Mouse (Mus musculus): ENCODE measurements at regions not wholly inside any gene's neighbourhood (a gene's known extent, or its start where the extent isn't known, plus 50 kb on each side); places are given as distances from the start of the nearest gene placed in this dataset.
"Not testable (repeated sequence)": the region's sequence is repeated elsewhere in the genome, so short reads cannot be mapped to it uniquely, and the experiment has no call there.

- Histone ChIP-seq H3K36me3 (no peaks in the 10 kb centered on the region), H3K9ac (no peak overlapping the region), H3K27ac (replicated peaks) (no peak overlapping the region), H3K4me1 (no peaks in the 10 kb centered on the region), H3K27me3 (replicated peaks) (no peaks in the 10 kb centered on the region), H3K4me3 (no peak overlapping the region), H3K9me3 (no peaks in the 10 kb centered on the region), H3K4me2 (no peak overlapping the region)
- WGBS, result 75% methylated on average over 10 of the region's 10 CpGs
- ATAC-seq (ENCODE audit: extremely low read depth, insufficient number of reproducible peaks, low FRiP score, low TSS enrichment), result no peak
These were observed 81.2 kb downstream of the Tomm20 start for GRCm38 (mm10) chr8:126864314-126864948.

- 83% methylated on average over 1 of the region's 1 CpGs for WGBS
- not testable (repeated sequence) for H3K27ac ChIP-seq (replicated peaks); ATAC-seq (ENCODE audit: extremely low read depth, insufficient number of reproducible peaks, low FRiP score, low TSS enrichment); H3K36me3 ChIP-seq; H3K27me3 ChIP-seq (replicated peaks); H3K9ac ChIP-seq; H3K4me1 ChIP-seq; H3K4me3 ChIP-seq; H3K9me3 ChIP-seq; H3K4me2 ChIP-seq
These were observed 82.0 kb downstream of the Tomm20 start for GRCm38 (mm10) chr8:126863661-126864060.

- H3K36me3 ChIP-seq, result no peaks in the 10 kb centered on the region
- no peak for ATAC-seq (ENCODE audit: extremely low read depth, insufficient number of reproducible peaks, low FRiP score, low TSS enrichment)
- no peaks in the 10 kb centered on the region for H3K27me3 ChIP-seq (replicated peaks)
- H3K4me1 ChIP-seq, result no peaks in the 10 kb centered on the region
- no peaks in the 10 kb centered on the region for H3K9me3 ChIP-seq
- H3K4me2 ChIP-seq, result no peak overlapping the region
- H3K9ac ChIP-seq, result no peak overlapping the region
- H3K27ac ChIP-seq (replicated peaks), result no peak overlapping the region
- no peak overlapping the region for H3K4me3 ChIP-seq
- WGBS, result 80% methylated on average over 8 of the region's 8 CpGs
These were observed 83.9 kb downstream of the Tomm20 start for GRCm38 (mm10) chr8:126861754-126862153.

GRCm38 (mm10) chr8:126860630-126861029 lies 85.0 kb downstream of the Tomm20 start:
- H3K4me3 ChIP-seq, result no peak overlapping the region
- H3K27me3 ChIP-seq (replicated peaks), result no peaks in the 10 kb centered on the region
- no peak overlapping the region for H3K9ac ChIP-seq
- H3K4me2 ChIP-seq, result no peak overlapping the region
- no peak overlapping the region for H3K27ac ChIP-seq (replicated peaks)
- ATAC-seq (ENCODE audit: extremely low read depth, insufficient number of reproducible peaks, low FRiP score, low TSS enrichment), result no peak
- no peaks in the 10 kb centered on the region for H3K36me3 ChIP-seq
- H3K4me1 ChIP-seq, result 0 out of 2 replicates have a peak, but pooled peaks cover 2% of the 10 kb centered on the region
- H3K9me3 ChIP-seq, result no peaks in the 10 kb centered on the region
- WGBS, result 84% methylated on average over 7 of the region's 7 CpGs

- Histone ChIP-seq H3K4me2 (no peak overlapping the region), H3K4me1 (0 out of 2 replicates have a peak, but pooled peaks cover 2% of the 10 kb centered on the region), H3K4me3 (no peak overlapping the region), H3K27ac (replicated peaks) (no peak overlapping the region), H3K36me3 (no peaks in the 10 kb centered on the region), H3K9ac (no peak overlapping the region), H3K9me3 (no peaks in the 10 kb centered on the region), H3K27me3 (replicated peaks) (no peaks in the 10 kb centered on the region)
- 76% methylated on average over 5 of the region's 5 CpGs for WGBS
- no peak for ATAC-seq (ENCODE audit: extremely low read depth, insufficient number of reproducible peaks, low FRiP score, low TSS enrichment)
These were observed 85.8 kb downstream of the Tomm20 start for GRCm38 (mm10) chr8:126859706-126860424.

- 62% methylated on average over 13 of the region's 13 CpGs for WGBS
- ATAC-seq (ENCODE audit: extremely low read depth, insufficient number of reproducible peaks, low FRiP score, low TSS enrichment), result no peak
These were observed 88.1 kb downstream of the Tomm20 start for GRCm38 (mm10) chr8:126857307-126858203.

GRCm38 (mm10) chr8:126855914-126856313 lies 89.7 kb downstream of the Tomm20 start:
- H3K36me3 ChIP-seq, result no peaks in the 10 kb centered on the region
- H3K27ac ChIP-seq (replicated peaks), result no peak overlapping the region
- H3K9ac ChIP-seq, result no peak overlapping the region
- no peak overlapping the region for H3K4me2 ChIP-seq
- H3K27me3 ChIP-seq (replicated peaks), result no peaks in the 10 kb centered on the region
- no peak overlapping the region for H3K4me3 ChIP-seq
- no peak for ATAC-seq (ENCODE audit: extremely low read depth, insufficient number of reproducible peaks, low FRiP score, low TSS enrichment)
- H3K9me3 ChIP-seq, result no peaks in the 10 kb centered on the region
- 59% methylated on average over 5 of the region's 5 CpGs for WGBS
- H3K4me1 ChIP-seq, result 0 out of 2 replicates have a peak, but pooled peaks cover 9% of the 10 kb centered on the region

More at GRCm38 (mm10) chr8:126857307-126858203, 88.1 kb downstream of the Tomm20 start:
- Histone ChIP-seq H3K36me3 (no peaks in the 10 kb centered on the region), H3K4me2 (no peak overlapping the region), H3K4me3 (no peak overlapping the region), H3K9ac (no peak overlapping the region), H3K27ac (replicated peaks) (no peak overlapping the region), H3K9me3 (no peaks in the 10 kb centered on the region), H3K4me1 (0 out of 2 replicates have a peak, but pooled peaks cover 9% of the 10 kb centered on the region), H3K27me3 (replicated peaks) (no peaks in the 10 kb centered on the region)

- Histone ChIP-seq H3K9me3 (no peaks in the 10 kb centered on the region), H3K4me2 (no peak overlapping the region), H3K9ac (no peak overlapping the region), H3K4me1 (peaks cover 14% of the 10 kb centered on the region), H3K4me3 (no peak overlapping the region), H3K36me3 (no peaks in the 10 kb centered on the region), H3K27me3 (replicated peaks) (no peaks in the 10 kb centered on the region), H3K27ac (replicated peaks) (no peak overlapping the region)
- WGBS, result 44% methylated on average over 2 of the region's 2 CpGs
- ATAC-seq (ENCODE audit: extremely low read depth, insufficient number of reproducible peaks, low FRiP score, low TSS enrichment), result no peak
These were observed 90.5 kb downstream of the Tomm20 start for GRCm38 (mm10) chr8:126855056-126855609.

GRCm38 (mm10) chr8:126854121-126855055 lies 91.3 kb downstream of the Tomm20 start:
- Histone ChIP-seq H3K27me3 (replicated peaks) (no peaks in the 10 kb centered on the region), H3K4me3 (no peak overlapping the region), H3K9me3 (no peaks in the 10 kb centered on the region), H3K27ac (replicated peaks) (no peak overlapping the region), H3K4me1 (peaks cover 22% of the 10 kb centered on the region), H3K36me3 (no peaks in the 10 kb centered on the region), H3K4me2 (no peak overlapping the region), H3K9ac (no peak overlapping the region)
- no peak for ATAC-seq (ENCODE audit: extremely low read depth, insufficient number of reproducible peaks, low FRiP score, low TSS enrichment)
- 75% methylated on average over 22 of the region's 22 CpGs for WGBS

GRCm38 (mm10) chr8:126852663-126853390 lies 92.8 kb downstream of the Tomm20 start:
- Histone ChIP-seq H3K27ac (replicated peaks) (peak overlapping the region; percentile 71), H3K4me3 (no peak overlapping the region), H3K27me3 (replicated peaks) (no peaks in the 10 kb centered on the region), H3K9me3 (no peaks in the 10 kb centered on the region), H3K4me2 (no peak overlapping the region), H3K36me3 (no peaks in the 10 kb centered on the region), H3K4me1 (peaks cover 37% of the 10 kb centered on the region), H3K9ac (0 out of 2 replicates have a peak overlapping the region, but pooled peaks have one; percentile 6)
- no peak for ATAC-seq (ENCODE audit: extremely low read depth, insufficient number of reproducible peaks, low FRiP score, low TSS enrichment)
- WGBS, result 49% methylated on average over 10 of the region's 10 CpGs
